Mouse (Mus musculus) frontal cortex, postnatal 36 days (tissue): ENCODE data around the gene Ifna1.

Source experiments
- DNase-seq, 2 experiments: peaks; one replicate each; pipeline ENCODE4 v3.0.0; 2022; ENCODE audit warnings: low spot score in 2 of 2

Gene Ifna1

DNA sequence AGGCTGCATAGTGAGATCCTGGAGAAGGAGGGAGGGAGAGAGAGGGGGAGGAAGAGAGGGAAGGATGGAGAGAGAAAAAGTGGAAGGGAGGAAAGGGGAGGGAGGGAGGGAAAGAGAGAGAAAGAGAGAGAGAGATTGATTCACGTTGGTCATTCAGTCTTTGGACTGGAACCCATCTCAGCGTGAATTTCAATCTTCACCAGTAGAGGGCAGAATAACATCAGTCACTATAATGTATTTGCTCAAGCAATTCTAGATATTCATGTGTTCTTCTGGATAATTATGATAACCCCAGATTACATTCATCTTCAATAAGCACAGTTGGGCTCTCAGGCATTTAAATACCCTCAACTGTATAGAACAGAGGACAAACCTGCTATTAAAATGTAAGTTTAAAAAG lies 22.8 kb downstream of the Ifna1 start:
- peak in 1 of 2 experiments; percentile 21 for DNase-seq

DNA sequence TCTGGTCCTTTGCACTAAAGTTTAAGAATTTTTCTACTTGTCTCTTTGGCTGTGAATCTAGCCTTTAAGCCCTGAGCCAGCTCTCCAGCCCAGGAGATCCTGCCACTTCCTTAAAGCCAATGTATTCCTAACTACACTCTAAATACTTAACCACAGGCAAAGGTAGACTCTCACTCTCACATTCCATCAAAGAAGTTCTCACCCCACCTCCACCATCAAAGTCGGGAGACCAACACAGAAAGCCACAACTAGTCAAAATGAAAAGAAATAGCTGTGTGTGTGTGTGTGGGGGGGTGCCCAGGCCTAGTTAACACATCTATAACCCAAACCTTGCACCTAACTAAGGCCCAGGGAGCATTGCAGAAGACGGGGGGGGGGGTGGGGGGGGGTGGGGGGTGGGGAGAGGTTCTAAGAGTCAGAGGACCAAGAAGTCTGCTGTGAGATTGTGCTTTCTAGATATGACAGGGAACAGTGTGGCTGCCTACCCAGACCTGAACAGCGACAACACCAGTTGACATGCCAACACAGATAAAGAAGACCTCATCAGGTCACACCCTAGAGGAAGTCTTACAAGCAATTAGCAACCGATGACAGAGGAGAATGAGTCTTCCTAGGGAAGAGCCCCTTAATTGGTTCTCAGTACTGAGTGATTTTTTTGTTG lies 25.7 kb downstream of the Ifna1 start:
- DNase-seq, result no peak

DNA sequence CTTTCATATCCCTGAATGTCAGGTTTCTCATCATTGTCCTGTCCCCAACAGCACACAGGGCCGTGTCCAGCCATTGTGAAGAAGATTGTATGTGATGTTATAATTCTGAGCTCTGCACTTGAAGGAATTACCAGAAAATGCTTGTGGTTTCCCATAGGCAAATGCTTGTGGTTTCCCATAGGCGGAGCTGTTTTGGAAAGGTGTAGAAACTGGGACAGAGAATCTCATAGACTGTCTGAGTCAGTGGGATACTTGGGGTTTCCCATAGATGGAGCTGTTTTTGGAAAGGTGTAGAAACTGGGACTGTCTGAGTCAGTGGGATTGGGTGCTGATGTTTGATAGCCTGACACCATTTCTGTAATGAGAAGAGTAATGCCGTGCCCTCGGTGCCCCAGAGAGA lies 26.6 kb downstream of the Ifna1 start:
- DNase-seq, result no peak

DNA sequence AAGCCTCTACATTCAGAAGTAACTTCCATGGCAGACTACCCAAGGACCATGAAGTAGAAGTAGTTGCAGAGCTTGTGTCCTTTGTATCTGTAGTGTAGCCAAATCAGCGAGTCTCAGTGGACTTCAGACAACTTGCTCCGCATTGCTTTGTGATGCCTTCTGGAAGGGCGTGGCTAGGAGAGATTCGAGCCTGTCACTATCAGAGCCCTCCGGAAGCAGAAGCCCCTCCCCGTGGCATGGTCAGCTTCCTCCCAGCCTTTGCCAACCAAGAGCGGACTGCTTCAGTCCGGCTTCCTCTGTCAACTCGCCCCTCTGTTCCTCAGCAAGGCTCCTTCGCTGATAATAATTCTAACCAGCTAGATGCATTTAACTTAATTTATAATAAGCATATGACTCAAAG lies 28.4 kb downstream of the Ifna1 start:
- DNase-seq, result no peak

DNA sequence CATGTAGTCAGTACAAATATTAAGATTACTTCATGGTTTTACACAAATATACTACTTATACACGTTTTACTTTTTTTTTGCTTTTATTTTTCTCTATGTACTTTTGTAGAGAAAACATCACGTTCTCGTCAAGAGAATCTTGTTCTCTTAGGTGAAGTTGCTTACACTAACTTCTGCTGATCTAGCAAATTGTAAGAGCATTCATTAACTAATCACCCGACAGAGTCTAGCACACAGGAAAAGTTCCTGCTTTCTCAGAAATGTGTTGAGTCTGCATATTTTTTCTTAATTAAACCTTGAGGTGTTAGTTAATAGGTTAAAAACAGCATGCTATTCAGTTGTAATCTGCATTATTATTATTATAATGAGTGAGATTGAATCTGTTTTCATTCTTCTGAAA lies 28.9 kb downstream of the Ifna1 start:
- DNase-seq, result no peak

DNA sequence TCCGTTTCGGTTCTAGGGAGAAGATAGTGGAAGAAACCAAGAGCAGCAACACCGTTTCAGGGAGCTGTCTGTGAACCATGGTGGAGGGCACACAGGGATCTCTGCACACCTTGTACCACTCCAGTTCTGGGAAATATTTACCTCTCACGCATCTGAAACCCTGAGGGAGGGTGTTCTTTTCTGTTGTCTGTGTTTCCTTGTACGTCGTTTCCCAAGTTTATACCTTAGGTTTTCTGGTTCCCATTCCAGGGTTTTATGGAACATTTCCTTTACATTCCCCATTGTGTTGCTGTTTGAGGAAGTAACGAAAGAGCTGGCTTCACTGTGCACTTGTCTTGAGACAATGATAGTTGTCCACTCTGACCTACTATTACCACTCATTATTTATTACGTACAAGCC lies 30.2 kb downstream of the Ifna1 start, which contains the start of gene Ifne:
Gene Ifne (minus strand): TSS at position 101 of the 400 bp plus-strand sequence.
- no peak for DNase-seq

DNA sequence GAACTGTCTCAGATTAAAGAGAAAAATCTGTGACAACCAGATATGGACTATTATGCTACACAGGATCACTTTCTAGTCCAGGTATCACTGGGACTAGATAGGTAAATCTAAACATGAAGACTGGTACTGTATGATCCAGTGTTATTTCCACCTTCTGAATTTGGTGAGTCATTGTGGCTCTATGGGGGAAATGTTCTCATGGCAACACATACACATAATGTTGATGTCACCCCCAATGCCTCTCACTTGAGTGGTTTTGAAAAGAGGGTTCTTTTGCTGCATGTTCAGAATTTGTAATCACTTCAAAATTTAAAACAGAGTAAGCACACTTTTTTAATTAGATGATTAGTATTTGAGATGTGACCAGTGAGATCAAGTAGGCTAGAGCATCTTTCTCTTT lies 38.3 kb downstream of the Ifna1 start:
- DNase-seq, result no peak

DNA sequence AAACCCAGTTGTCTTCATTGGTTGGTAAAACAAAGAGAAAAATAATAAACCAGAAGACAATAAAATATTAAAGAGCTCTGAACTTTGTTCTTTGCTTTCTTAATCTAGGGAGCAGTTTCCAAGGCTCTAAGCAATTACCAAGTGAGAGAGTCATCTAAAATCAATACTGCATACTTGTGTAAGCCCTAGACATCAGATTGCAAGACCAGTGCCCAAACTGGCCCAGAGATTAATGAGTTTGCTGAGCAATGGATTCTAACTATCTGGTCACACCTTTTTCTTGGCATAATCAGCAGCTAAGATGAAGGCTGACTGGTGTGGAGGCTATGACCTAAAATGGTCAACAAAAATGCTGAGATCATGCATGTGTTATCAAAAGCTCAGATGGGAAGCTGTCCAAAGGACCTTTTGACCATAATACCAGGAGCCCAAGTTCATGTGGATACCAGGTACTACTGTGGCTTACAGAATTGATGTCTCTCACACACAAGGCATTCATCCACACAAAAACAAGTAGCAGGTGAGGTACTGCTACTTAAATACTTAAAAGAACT lies 43.4 kb downstream of the Ifna1 start:
- no peak for DNase-seq
